Mouse (Mus musculus) thymus, adult 2 months (tissue): Measurements from ENCODE around the gene Aqp6.

Experiments used
- CTCF ChIP-seq: fragments of 200-500 bp; IDR thresholded peaks from 2 replicates; pipeline ENCODE4 v1.5.1; 2012; ENCODE audit warnings: mild to moderate bottlenecking, control low read depth, low read length, moderate library complexity, borderline replicate concordance; ENCODE audit not compliant: control insufficient read depth, poor library complexity, insufficient read depth; ENCODE audit errors: extremely low read depth
- POLR2A ChIP-seq: fragments of 200-500 bp; IDR thresholded peaks from 2 replicates; pipeline ENCODE4 v1.6.1; 2012; ENCODE audit warnings: mild to moderate bottlenecking, low read length, control low read depth, moderate library complexity; ENCODE audit not compliant: control insufficient read depth, poor library complexity, insufficient read depth; ENCODE audit errors: extremely low read depth

GRCm38 (mm10) chr15:99560246-99560645 lies 41.0 kb upstream of the Aqp6 start:
- TF ChIP-seq CTCF (no peak), POLR2A (no peak)
